Mouse (Mus musculus) hindbrain, embryonic 12.5 days (tissue): ENCODE measurements around the gene Crocc. TPM values are rescaled to one million over a fixed set of nuclear protein-coding genes. Genes with fewer than 3 reads are reported as not detected.

ENCODE experiments used
- ATAC-seq: fragments of 200-750 bp; cut with Nextera tagmentation; 2 replicates; pipeline ENCODE4 v1.8.0; 2017; ENCODE audit warnings: moderate TSS enrichment; ENCODE audit not compliant: low FRiP score
- H3K27ac ChIP-seq: fragments of 300-500 bp; sonication (generic); 2 replicates; pipeline ENCODE4 v1.5.1; 2016; ENCODE audit warnings: mild to moderate bottlenecking
- H3K27me3 ChIP-seq: fragments of 300-500 bp; sonication (generic); 2 replicates; pipeline ENCODE4 v1.6.1; 2016; ENCODE audit warnings: mild to moderate bottlenecking
- H3K36me3 ChIP-seq: fragments of 300-500 bp; sonication (generic); 2 replicates; pipeline ENCODE4 v1.6.1; 2016; ENCODE audit warnings: mild to moderate bottlenecking
- H3K4me1 ChIP-seq: fragments of 300-500 bp; sonication (generic); 2 replicates; pipeline ENCODE4 v1.6.1; 2016
- H3K4me2 ChIP-seq: fragments of 300-500 bp; sonication (generic); replicated peaks from 2 replicates; pipeline ENCODE4 v1.6.1; 2016; ENCODE audit warnings: mild to moderate bottlenecking
- H3K4me3 ChIP-seq: fragments of 300-500 bp; sonication (generic); 2 replicates; pipeline ENCODE4 v1.5.1; 2016; ENCODE audit warnings: mild to moderate bottlenecking
- H3K9ac ChIP-seq: fragments of 300-500 bp; sonication (generic); 2 replicates; pipeline ENCODE4 v1.6.1; 2016; ENCODE audit warnings: mild to moderate bottlenecking, moderate library complexity
- H3K9me3 ChIP-seq: fragments of 300-500 bp; sonication (generic); replicated peaks from 2 replicates; pipeline ENCODE4 v1.6.1; 2016; ENCODE audit warnings: mild to moderate bottlenecking
- WGBS: fragments of 180-500 bp; shearing (Covaris S2); methylation state at CpG from one replicate; pipeline ENCODE4 v1.1.7; 2016; 5-methylcytosine and 5-hydroxymethylcytosine counted together
- polyA plus RNA-seq: library from polyadenylated mRNA; unstranded; fragments of >200 nt; fragmentation: Nextera tagmentation; extraction: Ambion mirVana; gene quantifications from 2 replicates; pipeline ENCODE4 v1.2.1, GENCODE M21; 2016

Gene Crocc
- polyA plus RNA-seq, 1 experiment from 2014 or later: 13.2 TPM

- WGBS: 75% methylated on average over 18 of the region's 18 CpGs
Observed at GRCm38 (mm10) chr4:141078510-141079137, 18.3 kb upstream of the Crocc start.

GRCm38 (mm10) chr4:141077681-141078509 lies 17.5 kb upstream of the Crocc start, which contains the start of gene Necap2:
Gene Necap2 (minus strand): TSS chr4:141078357.
- no peaks in the 10 kb centered on the region for H3K9me3 ChIP-seq
- ATAC-seq: peak; percentile 93
- H3K4me3 ChIP-seq: peak within 1 kb of the TSS; percentile 83
- H3K27me3 ChIP-seq: no peaks in the 10 kb centered on the region
- H3K4me1 ChIP-seq: peaks cover 16% of the 10 kb centered on the region
- WGBS: under 1% methylated on average over 64 of the region's 67 CpGs
- peak within 1 kb of the TSS; percentile 96 for H3K4me2 ChIP-seq
- H3K36me3 ChIP-seq: peaks cover 17% of the 10 kb centered on the region
- peak within 1 kb of the TSS; percentile 92 for H3K9ac ChIP-seq
- peak within 1 kb of the TSS; percentile 76 for H3K27ac ChIP-seq

More at GRCm38 (mm10) chr4:141078510-141079137, 18.3 kb upstream of the Crocc start:
- 0 out of 2 replicates have a peak, but pooled peaks have one; percentile 20 for ATAC-seq
- Histone ChIP-seq H3K27me3 (no peaks in the 10 kb centered on the region), H3K4me1 (peaks cover 16% of the 10 kb centered on the region), H3K9ac (no peak overlapping the region), H3K4me3 (peak overlapping the region; percentile 83; the same call in 1 of the 2 replicates), H3K4me2 (no peak overlapping the region), H3K9me3 (no peaks in the 10 kb centered on the region), H3K27ac (no peak overlapping the region), H3K36me3 (peaks cover 10% of the 10 kb centered on the region; the same call in 1 of the 2 replicates)

GRCm38 (mm10) chr4:141076761-141077506 lies 16.6 kb upstream of the Crocc start:
- Histone ChIP-seq H3K4me3 (peak overlapping the region; percentile 83), H3K27ac (no peak overlapping the region), H3K4me2 (peak overlapping the region; percentile 96), H3K9me3 (no peaks in the 10 kb centered on the region), H3K27me3 (no peaks in the 10 kb centered on the region), H3K4me1 (peaks cover 16% of the 10 kb centered on the region), H3K9ac (peak overlapping the region; percentile 92), H3K36me3 (peaks cover 26% of the 10 kb centered on the region)
- ATAC-seq: no peak
- 83% methylated on average over 17 of the region's 17 CpGs for WGBS

GRCm38 (mm10) chr4:141074109-141074508 lies 13.8 kb upstream of the Crocc start:
- peaks cover 53% of the 10 kb centered on the region for H3K36me3 ChIP-seq
- ATAC-seq: no peak
- WGBS: 96% methylated on average over 4 of the region's 4 CpGs
- no peak overlapping the region for H3K9ac ChIP-seq
- no peaks in the 10 kb centered on the region for H3K9me3 ChIP-seq
- no peaks in the 10 kb centered on the region for H3K27me3 ChIP-seq
- peaks cover 16% of the 10 kb centered on the region for H3K4me1 ChIP-seq
- H3K4me2 ChIP-seq: no peak overlapping the region
- H3K4me3 ChIP-seq: no peak overlapping the region
- H3K27ac ChIP-seq: no peak overlapping the region

GRCm38 (mm10) chr4:141073661-141074060 lies 13.3 kb upstream of the Crocc start:
- Histone ChIP-seq H3K4me3 (no peak overlapping the region), H3K4me1 (peaks cover 16% of the 10 kb centered on the region), H3K36me3 (peaks cover 57% of the 10 kb centered on the region), H3K27me3 (no peaks in the 10 kb centered on the region), H3K27ac (no peak overlapping the region), H3K9me3 (no peaks in the 10 kb centered on the region), H3K4me2 (no peak overlapping the region), H3K9ac (no peak overlapping the region)
- 98% methylated on average over 9 of the region's 9 CpGs for WGBS
- no peak for ATAC-seq

- Histone ChIP-seq H3K36me3 (peaks cover 69% of the 10 kb centered on the region), H3K9me3 (no peaks in the 10 kb centered on the region), H3K4me1 (peaks cover 15% of the 10 kb centered on the region), H3K4me3 (no peak overlapping the region), H3K27ac (no peak overlapping the region), H3K9ac (no peak overlapping the region), H3K27me3 (no peaks in the 10 kb centered on the region), H3K4me2 (no peak overlapping the region)
- 93% methylated on average over 11 of the region's 11 CpGs for WGBS
- no peak for ATAC-seq
Observed at GRCm38 (mm10) chr4:141072502-141072901, 12.2 kb upstream of the Crocc start.

GRCm38 (mm10) chr4:141069731-141070130 lies 9.4 kb upstream of the Crocc start:
- Histone ChIP-seq H3K9me3 (no peaks in the 10 kb centered on the region), H3K27me3 (no peaks in the 10 kb centered on the region), H3K27ac (no peak overlapping the region), H3K4me2 (no peak overlapping the region), H3K9ac (no peak overlapping the region), H3K36me3 (peaks cover 82% of the 10 kb centered on the region), H3K4me1 (no peaks in the 10 kb centered on the region), H3K4me3 (no peak overlapping the region)
- no peak for ATAC-seq
- 59% methylated on average over 4 of the region's 4 CpGs for WGBS

- no peak overlapping the region for H3K4me2 ChIP-seq
- H3K9me3 ChIP-seq: no peaks in the 10 kb centered on the region
- peaks cover 79% of the 10 kb centered on the region for H3K36me3 ChIP-seq
- ATAC-seq: no peak
- H3K27ac ChIP-seq: no peak overlapping the region
- H3K27me3 ChIP-seq: no peaks in the 10 kb centered on the region
- H3K9ac ChIP-seq: no peak overlapping the region
- no peak overlapping the region for H3K4me3 ChIP-seq
- 92% methylated on average over 8 of the region's 8 CpGs for WGBS
- H3K4me1 ChIP-seq: no peaks in the 10 kb centered on the region
Observed at GRCm38 (mm10) chr4:141068655-141069054, 8.3 kb upstream of the Crocc start.

- no peak for ATAC-seq
- Histone ChIP-seq H3K4me1 (no peaks in the 10 kb centered on the region), H3K27ac (no peak overlapping the region), H3K4me2 (no peak overlapping the region), H3K36me3 (peaks cover 69% of the 10 kb centered on the region), H3K27me3 (no peaks in the 10 kb centered on the region), H3K9ac (no peak overlapping the region), H3K9me3 (no peaks in the 10 kb centered on the region), H3K4me3 (no peak overlapping the region)
- 87% methylated on average over 9 of the region's 9 CpGs for whole genome bisulfite sequencing
Observed at GRCm38 (mm10) chr4:141067516-141068046, 7.2 kb upstream of the Crocc start.

- Histone ChIP-seq H3K27me3 (no peaks in the 10 kb centered on the region), H3K4me2 (no peak overlapping the region), H3K4me1 (no peaks in the 10 kb centered on the region), H3K36me3 (peaks cover 63% of the 10 kb centered on the region), H3K4me3 (no peak overlapping the region), H3K9ac (no peak overlapping the region), H3K27ac (no peak overlapping the region), H3K9me3 (no peaks in the 10 kb centered on the region)
- no peak for ATAC-seq
- WGBS: 85% methylated on average over 12 of the region's 12 CpGs
Observed at GRCm38 (mm10) chr4:141066709-141067515, 6.6 kb upstream of the Crocc start.

- Histone ChIP-seq H3K27ac (0 out of 2 replicates have a peak overlapping the region, but pooled peaks have one; percentile 23), H3K9me3 (no peaks in the 10 kb centered on the region), H3K4me2 (no peak overlapping the region), H3K9ac (no peak overlapping the region), H3K27me3 (no peaks in the 10 kb centered on the region), H3K4me3 (no peak overlapping the region), H3K4me1 (0 out of 2 replicates have a peak, but pooled peaks cover 6% of the 10 kb centered on the region), H3K36me3 (peaks cover 45% of the 10 kb centered on the region)
- WGBS: 5% methylated on average over 8 of the region's 8 CpGs
- ATAC-seq: 0 out of 2 replicates have a peak, but pooled peaks have one; percentile 13
Observed at GRCm38 (mm10) chr4:141065123-141065522, 4.8 kb upstream of the Crocc start.
